Mouse (Mus musculus) B cell, adult 62 days (primary cell): Measurements from ENCODE around the gene Pla2g2c. TPM values are rescaled to one million over a fixed set of nuclear protein-coding genes. Genes with fewer than 3 reads are reported as not detected.

ENCODE experiments used
- total RNA-seq: library from RNA; stranded (reverse); gene quantifications from 4 replicates; pipeline ENCODE4 v1.2.4, GENCODE M21; 2023

The Pla2g2c gene
- not detected in 4 replicates for total RNA-seq

DNA sequence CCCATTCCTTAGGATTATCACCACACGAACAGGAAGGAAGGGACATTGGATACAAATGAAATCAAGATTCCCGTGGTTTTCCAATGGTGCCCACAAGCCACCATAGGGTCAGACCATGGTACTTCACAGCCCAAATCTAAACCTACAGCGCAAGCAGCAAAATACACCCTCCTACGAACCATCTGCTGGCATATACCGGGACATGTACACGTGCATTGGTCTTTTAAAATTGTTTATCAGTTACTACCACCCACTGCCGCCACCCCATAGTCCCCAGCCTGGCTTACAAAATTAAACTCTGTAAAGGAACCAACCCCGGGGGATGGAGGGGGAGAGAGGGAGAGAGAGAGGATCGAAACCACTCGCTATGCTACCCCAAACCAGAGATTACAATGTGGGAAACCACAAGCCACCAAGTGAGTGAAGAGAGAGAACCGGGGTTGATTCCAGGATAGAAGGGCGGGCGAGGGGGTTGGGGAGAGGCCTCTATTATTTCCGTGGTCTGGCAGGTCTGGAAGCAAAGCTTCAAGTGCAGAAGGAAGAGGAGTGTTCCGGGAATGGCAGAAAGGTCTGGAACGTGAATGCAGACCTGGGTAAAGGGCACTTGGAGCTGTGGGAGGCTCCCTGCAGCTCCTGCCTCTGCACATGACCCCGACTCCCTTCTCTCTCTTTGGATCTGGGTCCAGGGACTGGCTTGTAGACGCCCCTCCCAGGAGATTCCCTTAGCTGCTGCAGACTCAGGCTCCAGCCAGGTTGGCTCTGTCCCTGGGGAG, at the start of gene Pla2g2c:
Pla2g2c (plus strand) TSS at position 439 of the 773 bp plus-strand sequence.

DNA sequence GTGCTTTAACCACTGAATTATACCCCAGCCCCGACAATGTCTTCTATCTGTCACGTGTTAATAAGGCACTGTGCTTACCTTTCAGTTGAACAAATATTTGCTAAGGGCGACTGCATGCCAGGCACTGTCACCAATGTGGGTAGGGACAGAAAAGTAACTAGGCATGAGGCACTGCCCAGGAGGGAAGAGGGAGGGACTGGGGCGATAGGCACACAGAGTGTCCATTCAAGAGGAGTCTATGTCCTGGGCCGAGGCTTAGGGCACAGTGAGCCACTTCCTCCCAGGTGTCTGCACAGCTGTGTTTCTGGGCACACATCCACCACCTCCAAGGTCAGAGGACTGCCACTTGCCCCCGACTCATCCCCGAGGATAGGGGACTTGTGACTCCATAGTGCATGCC, 12.4 kb downstream of the Pla2g2c start, which contains the start of gene Ubxn10:
Ubxn10 (minus strand) TSS at position 137 of the 400 bp plus-strand sequence.

GRCm38 (mm10) chr4:138757416-138757815, 32.8 kb downstream of the Pla2g2c start, which contains the start of gene Pla2g2f:
Gene Pla2g2f, minus strand, starts transcription at chr4:138757626.

DNA sequence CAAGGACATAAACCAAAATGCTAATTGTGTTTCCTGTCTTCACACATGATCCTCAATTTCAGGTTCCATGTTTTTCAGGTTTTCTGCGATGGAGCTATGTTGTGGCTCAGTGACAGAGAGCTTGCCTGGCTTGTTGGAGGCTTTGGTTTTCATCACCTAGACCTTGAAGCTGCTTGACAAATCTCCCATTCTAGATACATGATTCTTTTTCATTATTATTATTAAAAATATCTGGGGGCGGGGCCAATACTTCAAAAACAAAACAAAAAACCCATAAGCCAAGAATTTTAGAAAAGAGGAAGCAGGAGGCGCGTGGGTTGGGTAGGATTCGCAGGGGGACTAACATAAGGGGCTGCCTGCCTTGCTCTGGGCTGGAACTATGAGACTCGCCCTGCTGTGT, 50.8 kb downstream of the Pla2g2c start, which contains the start of gene Pla2g2d:
Pla2g2d (plus strand) TSS at position 301 of the 400 bp plus-strand sequence.

Other genes with a start within 250 kb of the Pla2g2c start
- not detected in 4 replicates for gene Vwa5b1, start 88.9 kb upstream of the Pla2g2c start, total RNA-seq
- not detected in 4 replicates for gene Ubxn10, start 12.4 kb downstream of the Pla2g2c start, total RNA-seq
- gene Pla2g2f, start 32.8 kb downstream of the Pla2g2c start, total RNA-seq: not detected in 4 replicates
- 0.91 TPM in 1 of 4 replicates, not detected in the others for gene Pla2g2d, start 50.9 kb downstream of the Pla2g2c start, total RNA-seq
- 1.9 TPM in 1 of 4 replicates, not detected in the others for gene Pla2g5, start 138.7 kb downstream of the Pla2g2c start, total RNA-seq
- not detected in 4 replicates for gene Gm13030, start 149.2 kb downstream of the Pla2g2c start, total RNA-seq
- gene Pla2g2e, start 153.2 kb downstream of the Pla2g2c start, total RNA-seq: not detected in 4 replicates
- 7.3 to 8.7 TPM (median 8.3 TPM) in 4 replicates for gene Otud3, start 189.2 kb downstream of the Pla2g2c start, total RNA-seq
- gene Rnf186, start 242.3 kb downstream of the Pla2g2c start, total RNA-seq: not detected in 4 replicates
- gene Tmco4, start 248.1 kb downstream of the Pla2g2c start, total RNA-seq: 30.2 to 35.8 TPM (median 35.2 TPM) in 4 replicates